Mouse (Mus musculus) retina, postnatal 1 day (tissue): ENCODE data around the gene Sfrp2.

ENCODE experiments used
- DNase-seq: peaks from one replicate; pipeline ENCODE4 v3.0.0-alpha.2; 2012

Sfrp2 gene

DNA sequence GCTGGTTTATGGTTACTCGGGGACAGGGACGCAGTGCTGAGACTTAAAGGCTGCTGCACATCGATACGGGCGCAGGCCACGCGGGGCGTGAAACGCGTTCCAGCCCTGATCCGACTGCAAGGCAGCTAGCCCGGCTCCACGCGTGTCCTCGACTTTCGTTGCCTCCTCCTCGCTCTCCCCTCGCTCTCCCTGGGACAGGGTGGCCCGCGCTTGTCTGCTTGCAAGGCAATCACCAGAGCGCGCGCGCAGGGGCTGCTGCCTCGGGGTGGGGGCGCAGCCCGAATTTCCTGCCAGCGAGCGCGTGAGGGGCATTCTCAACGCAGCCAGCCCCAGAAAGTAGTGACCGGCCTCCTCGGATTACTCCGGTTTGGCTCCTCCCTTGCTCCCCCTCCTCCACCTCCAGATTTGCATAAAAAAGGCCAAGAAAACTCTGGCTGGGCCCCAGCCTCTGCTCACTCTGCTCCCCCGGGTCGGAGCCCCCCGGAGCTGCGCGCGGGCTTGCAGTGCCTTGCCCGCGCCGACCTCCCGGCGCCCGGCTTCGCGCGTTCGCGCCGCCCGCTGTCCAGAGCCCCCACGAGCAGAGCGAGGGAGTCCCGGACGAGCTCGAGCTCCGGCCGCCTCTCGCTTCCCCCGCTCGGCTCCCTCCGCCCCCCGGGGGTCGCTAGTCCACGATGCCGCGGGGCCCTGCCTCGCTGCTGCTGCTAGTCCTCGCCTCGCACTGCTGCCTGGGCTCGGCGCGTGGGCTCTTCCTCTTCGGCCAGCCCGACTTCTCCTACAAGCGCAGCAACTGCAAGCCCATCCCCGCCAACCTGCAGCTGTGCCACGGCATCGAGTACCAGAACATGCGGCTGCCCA lies at the start of gene Sfrp2:
Gene Sfrp2 (plus strand): TSS at position 451 of the 855 bp plus-strand sequence.
- DNase-seq = peak; percentile 93

DNA sequence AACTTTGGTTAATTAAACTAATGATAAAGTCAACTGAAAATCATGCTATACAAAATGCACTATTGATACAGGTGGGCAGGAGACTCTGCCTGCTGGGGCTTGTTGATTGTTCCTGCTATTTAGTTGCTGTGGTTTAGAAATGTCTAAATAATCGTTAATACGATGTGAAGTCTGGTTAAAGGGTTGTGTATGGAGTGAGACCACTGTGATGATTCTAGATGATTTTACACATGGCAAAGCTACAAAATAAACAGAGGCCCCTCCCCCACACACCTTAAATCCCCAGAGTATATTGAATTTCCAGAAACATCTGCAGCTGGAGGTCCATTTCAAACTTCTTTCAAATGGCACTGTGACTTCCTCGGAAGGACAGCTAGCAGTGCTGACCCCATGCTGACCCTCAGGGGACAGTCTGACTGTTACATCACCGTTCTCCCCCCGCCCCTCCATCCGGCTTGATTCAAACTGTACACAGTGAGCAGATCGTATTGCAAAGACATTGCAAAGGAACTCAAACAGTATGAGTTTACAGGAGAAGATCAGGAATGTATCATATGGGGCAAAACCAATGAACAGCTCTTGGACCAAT lies 48.4 kb upstream of the Sfrp2 start:
- DNase-seq = no peak

DNA sequence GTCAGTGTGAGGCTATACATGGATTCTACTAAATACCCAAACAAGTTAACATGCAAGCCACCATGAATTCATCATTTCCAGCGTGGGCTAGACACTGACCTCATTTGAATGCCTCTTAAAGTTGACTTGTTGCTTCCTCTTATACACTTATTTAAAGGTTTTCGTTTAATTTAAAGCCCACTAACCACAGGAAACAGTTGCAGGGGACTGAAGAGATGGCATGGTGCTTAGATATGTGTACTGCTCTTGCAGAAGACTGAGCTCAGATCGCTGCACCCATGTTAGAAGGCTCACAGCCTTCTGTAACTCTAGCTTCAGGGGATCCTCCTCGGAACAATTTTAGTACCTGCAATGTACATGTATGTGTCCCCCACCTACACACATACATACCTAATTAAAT lies 47.5 kb upstream of the Sfrp2 start:
- DNase-seq = no peak

DNA sequence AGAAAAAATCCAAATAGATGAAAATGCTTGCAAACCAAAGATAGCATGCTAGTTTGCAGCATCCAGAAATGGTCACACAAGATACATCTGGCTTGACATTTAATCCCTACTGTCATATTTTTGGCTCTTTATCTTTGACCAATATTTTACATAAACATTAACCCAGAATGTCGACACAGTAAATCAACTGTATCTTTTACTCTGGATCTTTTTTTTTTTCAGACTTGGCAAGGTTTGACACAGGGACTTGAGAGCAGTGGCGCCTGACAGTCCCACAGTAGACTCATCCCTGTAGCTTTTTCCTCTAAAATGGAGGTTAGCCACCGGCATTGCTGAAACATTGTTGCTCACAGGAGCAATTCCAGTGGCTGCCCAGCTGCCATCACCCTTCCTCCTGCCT lies 37.9 kb upstream of the Sfrp2 start:
- DNase-seq = no peak

DNA sequence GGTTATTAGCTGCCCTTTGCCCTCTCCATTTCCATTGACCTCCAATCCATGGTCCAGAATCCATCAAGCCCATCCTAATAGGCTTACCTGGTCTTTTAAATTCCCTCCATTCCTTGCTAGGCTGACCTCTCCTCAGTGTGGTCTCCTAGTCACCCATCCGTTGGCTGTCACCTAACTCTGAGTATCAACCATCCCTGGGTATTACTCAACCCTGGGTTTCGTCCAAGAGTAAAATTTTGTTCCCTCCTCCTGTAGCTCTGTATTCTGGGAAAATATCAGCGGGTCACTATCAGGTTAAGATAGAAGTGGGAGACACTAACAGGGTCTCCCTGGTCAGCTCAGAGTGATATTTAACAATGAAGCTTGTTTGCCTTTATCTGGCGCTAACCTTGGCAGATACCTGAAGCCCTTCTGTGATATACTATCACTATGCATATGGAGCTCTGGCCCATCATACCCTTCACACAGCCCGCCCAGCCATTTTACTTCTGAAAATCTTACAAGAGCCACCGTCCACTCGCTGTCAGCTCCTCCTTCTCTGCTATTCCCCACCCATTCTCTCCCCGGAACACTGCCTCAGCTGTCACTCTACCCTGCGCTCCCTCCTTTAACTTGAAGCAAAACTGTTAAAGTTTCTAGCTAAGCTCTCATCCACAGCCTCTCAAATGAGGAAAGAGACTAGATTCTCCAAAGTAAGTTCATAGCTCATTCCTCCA lies 37.3 kb upstream of the Sfrp2 start:
- no peak for DNase-seq

DNA sequence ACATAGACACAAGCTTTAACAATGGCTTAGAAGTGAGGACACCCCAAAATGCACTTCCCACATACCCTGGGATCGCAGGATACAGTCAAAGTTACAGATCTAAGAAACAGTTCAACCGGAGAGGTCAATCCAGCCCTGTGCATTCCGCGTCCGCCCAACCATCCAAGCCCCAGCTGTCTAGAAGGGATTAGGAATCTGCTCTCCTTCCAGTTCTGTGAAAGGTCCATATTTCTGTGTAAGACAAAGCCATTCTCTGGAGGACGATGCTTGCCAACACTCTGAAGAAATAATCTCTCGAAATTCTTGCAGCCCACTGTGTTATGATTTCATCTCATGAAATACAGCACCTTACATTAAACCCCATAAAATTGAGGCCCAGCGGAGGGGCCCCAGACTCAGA lies 32.1 kb upstream of the Sfrp2 start:
- no peak for DNase-seq

DNA sequence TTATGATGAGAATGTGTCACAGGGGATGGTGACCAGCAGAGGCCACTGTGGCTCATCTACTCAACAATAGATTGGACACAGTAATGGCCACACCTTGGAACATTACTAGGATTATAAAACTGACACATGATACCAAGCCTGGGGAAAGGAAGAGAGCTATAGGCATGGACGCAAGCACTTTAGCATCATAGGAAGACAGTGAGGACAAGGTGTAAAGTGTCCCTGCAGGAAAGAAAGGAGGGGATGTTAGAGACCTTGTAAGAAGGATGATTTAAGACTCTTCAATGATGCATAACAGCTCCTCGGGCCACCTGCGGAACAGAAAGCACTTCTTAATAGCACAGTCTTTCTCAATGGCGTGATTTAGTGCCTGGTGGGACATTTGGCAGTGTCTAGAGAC lies 29.1 kb upstream of the Sfrp2 start:
- DNase-seq = no peak

DNA sequence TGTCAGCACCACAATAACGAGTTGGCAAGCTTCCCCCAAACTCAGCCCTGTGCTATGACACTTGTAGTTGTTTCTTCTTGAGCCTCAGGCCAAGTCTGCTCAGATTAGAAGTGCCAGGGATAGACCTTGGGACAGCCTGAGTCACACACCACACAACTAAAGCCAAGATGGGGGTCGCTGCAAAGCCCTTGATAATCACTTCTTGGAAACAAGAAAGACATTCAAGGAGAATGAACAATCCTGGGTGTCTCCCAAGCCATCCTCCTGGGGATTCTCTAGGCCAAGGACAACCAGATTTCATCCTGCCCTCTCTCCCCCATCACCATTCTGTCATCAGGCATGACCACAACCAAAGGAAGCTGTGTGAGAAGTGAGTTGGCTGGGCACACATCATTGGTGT lies 25.9 kb upstream of the Sfrp2 start:
- DNase-seq = no peak

DNA sequence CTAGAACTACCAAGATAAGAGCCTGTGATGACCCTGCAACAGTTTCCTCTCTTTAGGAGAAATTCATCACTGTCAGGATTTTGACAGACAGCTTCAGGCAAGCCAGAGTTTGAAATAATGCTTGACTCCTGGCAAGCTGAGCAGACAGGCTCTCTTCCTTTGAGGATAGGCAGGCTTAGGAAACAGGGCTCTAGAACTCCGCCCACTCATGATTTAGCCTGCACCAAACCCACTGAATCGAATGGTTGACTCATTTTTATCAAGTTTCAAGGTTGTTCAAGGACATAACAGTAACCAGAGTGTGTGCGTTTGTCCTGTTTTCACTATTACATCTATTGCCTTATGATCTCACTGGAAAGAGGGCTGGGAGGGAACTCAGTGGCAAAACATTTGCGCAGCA lies 18.8 kb upstream of the Sfrp2 start:
- DNase-seq = no peak

DNA sequence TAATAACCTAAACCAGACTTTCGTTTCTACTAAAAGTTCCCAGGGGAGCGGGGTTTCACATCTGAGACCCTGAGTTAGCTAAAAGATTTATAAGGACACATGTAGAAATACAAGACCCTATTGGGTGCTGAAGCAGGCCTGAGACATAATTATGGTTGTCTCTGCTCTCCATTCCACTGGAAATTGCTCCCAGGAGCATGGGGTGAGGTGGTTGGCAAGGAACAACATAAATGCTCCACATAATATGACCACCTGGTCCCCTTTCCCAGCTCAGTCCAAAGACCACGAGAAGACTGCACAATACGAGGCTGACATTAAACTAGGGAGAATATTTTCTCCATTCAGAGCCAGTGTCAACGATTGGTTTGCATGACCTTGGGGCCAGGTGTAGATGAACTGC lies 18.2 kb upstream of the Sfrp2 start:
- DNase-seq = no peak

DNA sequence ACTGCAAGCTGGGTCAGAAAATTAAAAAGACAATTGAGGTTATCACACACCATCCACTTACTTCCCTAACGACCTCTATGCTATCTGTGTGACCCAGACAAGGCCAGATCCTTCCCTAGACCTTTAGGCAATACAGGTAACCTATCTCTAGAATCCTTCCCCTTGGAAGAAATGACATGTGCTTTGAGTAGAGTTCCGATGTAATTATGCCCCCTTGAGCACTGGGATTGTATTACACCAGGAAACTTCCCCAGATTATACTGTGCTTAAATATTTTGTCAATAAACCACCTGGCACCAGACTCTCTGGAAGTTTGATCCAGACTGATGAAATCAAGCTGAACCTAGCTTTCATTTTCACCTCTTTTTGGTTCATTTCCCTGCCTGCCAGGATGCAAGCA lies 14.5 kb upstream of the Sfrp2 start:
- DNase-seq = no peak

DNA sequence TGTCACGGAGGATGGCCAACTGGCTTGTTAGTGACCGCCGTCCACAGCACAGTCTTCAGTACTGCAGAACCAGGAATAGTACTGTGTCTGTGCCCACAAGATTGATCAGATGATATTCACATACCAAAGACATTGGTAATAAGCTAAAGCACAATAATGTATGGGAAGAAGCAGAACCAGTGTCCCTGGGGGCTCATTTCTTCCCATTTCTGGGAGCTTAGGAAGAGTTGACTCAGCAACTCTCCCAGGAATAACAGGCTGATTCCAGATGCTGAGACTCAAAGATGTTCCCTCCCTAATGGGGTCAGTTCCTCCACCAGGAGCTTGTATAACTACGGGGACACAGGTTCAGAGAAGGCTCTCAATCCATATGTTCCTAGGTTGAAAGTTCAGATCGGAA lies 13.9 kb upstream of the Sfrp2 start:
- DNase-seq = no peak

DNA sequence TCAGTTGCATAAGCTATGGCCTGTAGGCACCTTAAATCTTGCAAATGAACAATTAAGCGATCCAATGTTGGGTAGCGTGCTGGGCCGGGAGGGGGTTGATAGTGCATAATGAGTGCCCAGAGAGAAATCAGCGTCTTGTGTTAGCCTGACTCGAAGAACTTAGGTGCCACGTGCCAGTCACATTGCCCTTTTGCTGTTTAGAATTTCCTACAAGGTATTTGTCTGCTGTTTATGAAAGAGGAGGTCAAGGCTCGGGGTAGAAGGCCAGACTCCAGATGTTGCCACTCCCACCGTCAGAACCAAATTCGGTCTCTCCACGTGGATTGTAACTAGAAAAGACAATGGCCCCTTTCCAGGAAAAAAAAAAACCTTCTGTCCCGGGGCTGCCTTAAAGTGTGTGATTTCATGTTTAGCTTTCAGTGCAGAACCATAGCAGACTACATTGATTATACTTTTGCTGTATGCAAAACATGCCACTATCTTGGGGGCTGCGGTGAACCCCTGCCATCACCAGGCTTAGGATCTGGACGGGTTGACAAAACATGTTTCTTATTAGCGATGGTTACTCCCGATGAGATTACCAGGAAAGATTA lies 11.0 kb upstream of the Sfrp2 start:
- no peak for DNase-seq

DNA sequence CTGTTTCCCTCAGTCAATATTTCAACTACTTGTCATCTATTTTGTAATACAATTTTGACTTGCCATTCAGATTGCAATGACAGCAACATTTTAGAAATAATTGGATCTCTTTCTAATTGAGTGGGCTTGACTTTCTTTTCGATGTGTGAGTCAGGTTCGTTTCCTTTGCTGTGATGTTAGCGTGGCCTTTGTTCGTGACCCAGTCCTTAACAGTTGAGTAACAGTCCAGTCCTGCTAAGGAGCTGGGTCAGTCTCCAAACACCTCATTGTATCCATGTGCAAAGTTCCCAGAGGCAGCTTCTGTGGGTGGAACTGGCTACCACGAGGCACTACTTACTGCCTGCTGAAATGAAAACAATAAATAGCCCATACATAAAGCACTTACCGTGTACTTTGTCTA lies 10.5 kb upstream of the Sfrp2 start:
- DNase-seq = no peak

DNA sequence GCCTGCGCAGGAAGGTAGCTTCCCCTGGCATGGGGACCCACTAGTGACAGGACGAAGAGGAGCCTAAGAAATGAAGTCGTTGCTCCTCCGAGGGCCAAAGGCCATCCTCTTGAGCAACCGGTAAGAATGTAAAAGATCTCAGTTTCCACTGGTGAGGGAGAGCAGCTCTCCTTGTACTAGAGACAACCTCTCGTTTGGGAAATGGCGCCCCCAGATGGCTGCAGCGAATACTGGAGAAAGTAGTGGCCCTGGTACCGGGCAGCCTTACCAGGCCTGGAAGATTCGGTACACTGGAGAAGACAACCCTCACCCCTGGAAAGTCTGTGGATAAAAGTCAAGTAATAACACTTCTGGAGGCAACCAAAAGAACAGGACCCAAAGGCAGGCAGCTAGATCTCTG lies 3.8 kb upstream of the Sfrp2 start:
- no peak for DNase-seq

DNA sequence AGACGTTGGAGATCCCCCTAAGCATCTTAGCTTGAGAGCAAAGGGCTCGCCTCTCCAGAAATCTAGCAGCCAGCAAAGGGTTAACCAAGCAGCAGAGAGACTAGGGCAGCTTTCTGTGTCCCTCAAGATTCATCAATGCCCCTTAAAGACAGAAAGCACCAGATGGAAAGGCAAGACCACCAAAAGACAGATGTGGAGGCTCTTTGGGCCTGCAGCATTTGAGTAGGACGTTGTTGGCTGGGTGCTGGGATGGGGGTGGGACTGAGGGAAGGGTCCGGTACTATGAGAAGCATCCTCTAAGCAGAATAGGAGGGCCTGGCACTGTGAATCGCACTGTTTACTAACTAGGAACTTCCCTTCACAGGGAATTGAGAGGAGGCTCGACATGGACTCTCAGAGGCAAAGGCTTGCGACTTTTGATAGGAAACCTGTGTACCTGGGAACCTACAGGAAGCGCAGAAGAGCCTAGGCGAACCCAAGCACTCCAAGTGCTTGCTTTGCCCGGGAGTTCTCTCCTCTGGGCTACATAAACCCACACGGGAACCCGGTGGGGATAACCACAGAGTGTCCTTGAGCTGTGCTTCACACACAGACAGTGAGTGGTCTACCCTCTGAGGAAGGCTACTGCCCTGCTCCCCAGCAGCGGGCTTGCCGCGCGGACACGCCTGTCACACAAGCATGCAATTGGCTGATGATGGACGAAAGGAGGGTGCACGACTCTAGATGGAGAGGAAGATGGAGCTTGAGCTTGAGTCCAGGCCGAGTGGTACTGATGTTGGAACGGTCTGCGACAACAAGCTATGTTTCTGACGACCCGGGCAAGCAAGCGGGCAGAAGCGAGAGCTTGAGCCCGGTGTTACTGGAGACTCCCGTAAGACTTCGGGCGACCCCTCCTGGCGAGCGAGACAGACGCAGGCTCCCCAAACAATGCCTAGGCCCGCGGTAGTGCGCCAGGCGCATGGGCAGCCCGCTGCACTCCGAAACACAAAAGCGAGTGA lies 2.3 kb upstream of the Sfrp2 start:
- peak; percentile 89 for DNase-seq

DNA sequence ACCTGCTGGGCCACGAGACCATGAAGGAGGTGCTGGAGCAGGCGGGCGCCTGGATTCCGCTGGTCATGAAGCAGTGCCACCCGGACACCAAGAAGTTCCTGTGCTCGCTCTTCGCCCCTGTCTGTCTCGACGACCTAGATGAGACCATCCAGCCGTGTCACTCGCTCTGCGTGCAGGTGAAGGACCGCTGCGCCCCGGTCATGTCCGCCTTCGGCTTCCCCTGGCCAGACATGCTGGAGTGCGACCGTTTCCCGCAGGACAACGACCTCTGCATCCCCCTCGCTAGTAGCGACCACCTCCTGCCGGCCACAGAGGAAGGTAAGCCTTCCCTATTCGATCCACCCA lies 577 bp downstream of the Sfrp2 start:
- no peak for DNase-seq

DNA sequence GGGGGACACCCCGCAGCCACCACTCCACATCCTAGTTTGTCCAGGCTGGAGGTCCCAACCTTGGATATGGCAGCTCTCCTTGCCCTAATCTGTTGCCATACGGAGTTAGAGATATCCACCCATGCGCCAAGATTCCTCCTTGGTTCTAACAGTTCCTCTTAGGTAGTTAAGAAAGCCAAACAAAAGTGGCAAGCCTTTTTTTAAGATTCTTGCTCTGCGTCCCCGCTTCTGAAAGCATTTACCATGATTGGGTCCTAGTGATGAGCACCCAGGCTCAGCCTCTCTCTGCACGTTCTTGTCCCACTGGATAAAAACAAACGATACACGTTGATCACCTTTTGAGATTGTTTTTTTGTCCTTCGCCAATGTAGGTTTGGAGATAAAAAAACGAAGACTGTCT lies 1.0 kb downstream of the Sfrp2 start:
- DNase-seq = no peak

DNA sequence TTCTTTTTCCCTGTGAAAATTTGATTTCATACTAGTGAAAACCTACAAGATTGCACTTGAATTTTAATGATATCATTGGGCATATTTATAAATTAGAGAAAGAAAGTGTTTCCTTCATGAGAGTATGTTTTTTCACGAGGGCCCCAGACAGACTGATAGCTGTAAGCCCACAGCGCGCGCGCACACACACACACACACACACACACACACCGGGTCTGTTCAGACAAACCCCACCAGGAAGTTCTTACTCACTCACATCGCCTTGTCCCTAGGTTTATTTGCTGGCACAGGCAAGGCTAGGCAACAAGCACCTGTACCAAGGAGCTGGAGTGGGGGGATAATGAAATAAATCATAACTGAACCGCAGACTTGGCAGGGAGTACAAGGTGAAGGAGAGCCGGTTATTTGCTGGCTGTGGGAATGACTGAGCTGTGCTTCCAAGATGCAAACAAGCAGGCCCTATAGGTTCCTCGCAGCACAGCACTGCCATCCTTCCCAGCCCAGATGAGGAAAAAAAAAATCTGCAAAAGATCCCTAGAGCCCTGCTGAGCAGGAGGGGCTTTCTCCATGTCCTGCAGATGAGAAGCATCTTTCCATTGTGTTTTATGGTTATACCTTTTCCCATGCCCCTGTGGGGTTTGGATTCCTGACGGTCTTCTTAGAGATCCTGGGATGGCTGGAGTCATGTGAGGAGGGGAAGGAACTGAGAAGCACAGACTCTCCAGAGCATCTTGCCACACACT lies 2.3 kb downstream of the Sfrp2 start:
- no peak for DNase-seq

DNA sequence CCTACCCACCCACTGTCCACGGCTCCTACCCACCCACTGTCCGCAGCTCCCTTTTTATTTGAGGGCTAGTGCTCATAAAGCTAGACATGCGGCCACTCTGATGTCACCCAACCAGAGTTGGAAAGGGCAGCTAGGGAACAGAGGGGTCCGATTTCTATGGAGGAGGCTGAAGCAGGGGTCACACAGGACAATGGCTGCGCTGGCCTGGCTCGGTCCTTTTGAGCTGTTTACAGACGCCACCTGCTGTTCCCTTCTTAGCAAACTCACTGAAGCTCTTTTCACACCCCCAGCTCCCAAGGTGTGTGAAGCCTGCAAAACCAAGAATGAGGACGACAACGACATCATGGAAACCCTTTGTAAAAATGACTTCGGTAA lies 2.9 kb downstream of the Sfrp2 start:
- peak; percentile 72 for DNase-seq

DNA sequence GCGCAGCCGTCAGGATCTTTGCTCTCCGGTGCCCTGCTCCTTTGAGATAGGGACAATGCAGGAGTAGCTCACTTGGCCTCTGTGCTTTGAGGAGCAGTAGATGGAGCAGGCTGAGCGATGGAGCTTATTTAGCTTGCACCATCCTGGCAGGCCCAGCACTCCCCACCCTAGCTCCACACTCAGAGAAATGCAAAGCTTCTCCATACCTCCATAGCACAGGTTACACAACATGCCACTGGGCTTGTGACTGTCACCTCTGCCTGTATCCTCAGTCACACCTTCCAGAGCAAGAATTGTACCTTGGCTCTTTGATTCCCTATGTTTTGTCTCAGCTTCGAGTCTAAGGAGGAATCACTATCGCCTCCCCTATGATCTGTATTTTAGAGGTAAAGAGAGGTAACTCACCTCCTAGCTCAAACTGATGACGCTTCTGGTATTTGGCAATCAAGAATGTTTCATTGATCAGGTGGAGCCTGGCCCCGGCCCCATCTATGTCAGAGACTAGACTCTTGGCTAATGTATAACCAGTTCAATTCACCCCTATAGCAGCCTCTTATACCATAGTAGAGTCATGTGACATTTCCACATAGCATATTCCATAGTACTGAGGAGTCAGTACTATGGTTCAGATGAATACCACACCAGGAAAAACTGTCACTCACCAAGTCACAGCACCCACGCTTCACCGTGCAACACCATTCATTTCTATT lies 5.2 kb downstream of the Sfrp2 start:
- DNase-seq = no peak
